Mouse (Mus musculus): Measurements from ENCODE around the gene Susd6. TPM values are rescaled to one million over a fixed set of nuclear protein-coding genes. Genes with fewer than 3 reads are reported as not detected.

Gene Susd6
- polyA plus RNA-seq (2014; fragmentation: Nextera tagmentation; extraction: Ambion mirVana) = 22.3 and 22.5 TPM in 2 replicates

DNA sequence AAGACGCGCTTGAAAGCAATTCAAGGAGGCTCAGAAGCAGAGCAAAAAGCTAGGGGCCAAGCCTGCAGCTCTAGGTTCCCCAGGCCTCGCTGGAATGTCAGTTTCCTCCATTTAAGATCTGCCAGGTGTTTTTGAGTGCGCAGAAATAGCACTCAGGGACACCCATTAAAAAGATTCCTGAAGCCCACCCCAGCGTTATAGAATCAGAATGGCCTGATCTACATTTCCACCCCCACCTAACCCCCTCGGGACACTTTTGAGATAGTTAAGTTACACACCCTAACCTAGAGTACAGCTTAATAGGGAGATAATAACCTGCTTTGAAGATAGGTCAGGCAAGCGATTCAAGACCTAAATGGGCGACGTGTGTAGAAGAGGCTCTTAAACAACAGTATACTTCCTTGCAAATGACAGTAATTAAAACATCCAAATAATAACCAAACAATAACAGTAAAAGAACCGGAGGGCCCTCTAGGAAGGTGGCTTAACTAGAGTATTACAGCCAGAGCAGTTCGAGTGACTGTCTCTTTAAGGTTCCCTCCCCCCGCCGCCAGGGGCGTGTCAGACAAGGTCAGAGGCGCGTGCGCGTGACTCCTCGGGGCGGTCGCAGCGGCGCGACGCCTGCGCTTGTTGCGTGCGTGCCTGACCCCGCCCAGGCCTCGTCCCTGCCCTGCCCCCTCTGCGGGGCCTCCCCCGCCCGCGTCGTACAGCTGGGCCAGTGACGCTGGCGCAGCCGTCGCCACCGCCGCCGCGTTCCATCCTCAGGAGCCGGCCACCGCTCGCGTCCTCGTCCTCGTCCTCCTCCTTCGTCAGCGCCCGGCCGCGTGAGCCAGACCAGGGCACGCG, at the start of gene Susd6:
Gene Susd6, plus strand, starts transcription at position 662 of the 846 bp plus-strand sequence.
- Histone ChIP-seq H3K9ac (ENCODE audit: low read length) (peak within 1 kb of the TSS; percentile 97), H3K36me3 (ENCODE audit: control insufficient read depth, insufficient read depth, low read length) (peaks cover 8% of the 10 kb centered on the region; the same call in 1 of the 2 replicates), H3K4me1 (ENCODE audit: control insufficient read depth in 2 of 2, insufficient read depth in 2 of 2, low read length in 2 of 2) (peaks cover 9 to 37% of the 10 kb centered on the region in 2 experiments), H3K27ac (replicated peaks in 1 of 2; ENCODE audit: control insufficient read depth in 1 of 2, insufficient read depth in 1 of 2, low read depth in 2 of 2, low read length in 2 of 2) (peak within 1 kb of the TSS; percentile 95 to 96), H3K4me3 (ENCODE audit: control insufficient read depth in 1 of 2, insufficient read depth in 1 of 2, low read depth in 1 of 2, low read length in 2 of 2) (peak within 1 kb of the TSS; percentile 80 to 93), H3K4me2 (ENCODE audit: low read length) (peak within 1 kb of the TSS; percentile 66), H3K27me3 (ENCODE audit: control insufficient read depth, insufficient read depth, low read length) (no peaks in the 10 kb centered on the region), H3K9me3 (ENCODE audit: control insufficient read depth, low read length) (no peaks in the 10 kb centered on the region)
- ATAC-seq (ENCODE audit: insufficient number of reproducible peaks, insufficient read depth, low FRiP score, low read depth) = peak; percentile 98
- WGBS = 3% methylated on average over 43 of the region's 56 CpGs

DNA sequence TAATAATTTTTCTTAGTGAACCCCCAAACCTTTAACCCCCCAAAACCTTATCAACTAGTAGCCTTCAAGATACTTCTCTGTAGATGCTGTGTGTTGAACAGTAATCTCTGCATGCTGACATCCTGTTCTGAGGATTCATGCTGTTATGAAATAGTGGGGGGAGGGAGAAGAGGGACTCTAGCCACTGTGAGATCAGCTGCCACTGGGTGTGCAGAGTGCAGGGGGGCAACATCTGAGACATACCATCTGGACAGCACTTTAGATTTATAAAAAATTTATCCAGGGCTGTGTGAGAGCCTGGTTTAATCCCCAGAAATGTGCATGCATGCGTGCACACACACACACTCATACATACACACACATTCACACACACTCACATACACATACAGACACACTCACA, 45.7 kb upstream of the Susd6 start:
- Histone ChIP-seq H3K27me3 (ENCODE audit: control insufficient read depth, insufficient read depth, low read length) (peaks cover 26% of the 10 kb centered on the region), H3K9me3 (ENCODE audit: control insufficient read depth, low read length) (no peaks in the 10 kb centered on the region), H3K4me2 (ENCODE audit: low read length) (no peak overlapping the region), H3K27ac (replicated peaks in 1 of 2; ENCODE audit: control insufficient read depth in 1 of 2, insufficient read depth in 1 of 2, low read depth in 2 of 2, low read length in 2 of 2) (no peak overlapping the region), H3K4me1 (ENCODE audit: control insufficient read depth in 2 of 2, insufficient read depth in 2 of 2, low read length in 2 of 2) (0 out of 4 replicates have a peak, but pooled peaks cover 0 to 2% of the 10 kb centered on the region in 2 experiments), H3K9ac (ENCODE audit: low read length) (no peak overlapping the region), H3K4me3 (ENCODE audit: control insufficient read depth in 1 of 2, insufficient read depth in 1 of 2, low read depth in 1 of 2, low read length in 2 of 2) (no peak overlapping the region), H3K36me3 (ENCODE audit: control insufficient read depth, insufficient read depth, low read length) (no peaks in the 10 kb centered on the region)
- WGBS = 91% methylated on average over 1 of the region's 1 CpGs
- no peak for ATAC-seq (ENCODE audit: insufficient number of reproducible peaks, insufficient read depth, low FRiP score, low read depth)

DNA sequence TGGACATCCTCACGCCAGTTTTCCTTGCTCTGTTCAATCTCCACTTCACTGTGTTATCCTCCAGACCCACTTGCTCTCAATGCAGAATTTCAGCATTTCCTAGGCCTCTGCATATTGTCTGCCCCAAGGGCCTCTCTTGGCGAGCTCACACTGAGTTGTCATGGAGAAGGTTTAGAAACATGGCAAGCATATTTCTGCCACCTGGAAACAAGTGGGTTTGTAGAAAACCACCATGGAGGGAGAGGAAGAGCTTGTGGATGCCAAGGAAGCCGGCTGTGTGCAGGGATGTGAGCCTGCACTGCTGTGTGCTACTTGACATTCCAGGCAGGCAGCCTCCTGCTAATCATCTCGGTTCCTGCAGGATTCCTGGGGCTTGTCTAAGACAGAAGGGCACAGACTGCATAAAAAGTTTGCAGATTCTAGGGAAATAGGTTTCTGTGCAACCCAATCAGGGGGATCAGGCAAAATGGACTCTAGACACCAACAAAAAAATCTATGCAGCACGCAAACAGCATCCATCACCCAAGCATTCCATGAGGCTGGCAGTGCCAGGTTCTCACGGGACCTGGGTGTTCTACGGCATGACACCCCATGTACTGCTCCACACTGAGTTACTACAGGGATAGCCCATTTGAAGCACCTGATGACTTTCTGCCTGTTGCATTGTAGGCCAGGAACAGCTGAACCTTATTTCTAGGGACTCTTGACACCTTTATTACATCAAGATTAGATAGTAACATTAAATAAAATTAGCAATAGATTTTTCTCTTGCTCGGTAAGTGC, 44.1 kb upstream of the Susd6 start:
- no peak overlapping the region for H3K9ac ChIP-seq (ENCODE audit: low read length)
- H3K4me1 ChIP-seq (ENCODE audit: control insufficient read depth in 2 of 2, insufficient read depth in 2 of 2, low read length in 2 of 2) = 0 out of 4 replicates have a peak, but pooled peaks cover 0 to 2% of the 10 kb centered on the region in 2 experiments
- H3K9me3 ChIP-seq (ENCODE audit: control insufficient read depth, low read length) = no peaks in the 10 kb centered on the region
- WGBS = 44% methylated on average over 8 of the region's 8 CpGs
- peaks cover 31% of the 10 kb centered on the region for H3K27me3 ChIP-seq (ENCODE audit: control insufficient read depth, insufficient read depth, low read length)
- H3K4me2 ChIP-seq (ENCODE audit: low read length) = no peak overlapping the region
- no peak overlapping the region for H3K4me3 ChIP-seq (ENCODE audit: control insufficient read depth in 1 of 2, insufficient read depth in 1 of 2, low read depth in 1 of 2, low read length in 2 of 2)
- no peak overlapping the region for H3K27ac ChIP-seq (replicated peaks in 1 of 2; ENCODE audit: control insufficient read depth in 1 of 2, insufficient read depth in 1 of 2, low read depth in 2 of 2, low read length in 2 of 2)
- H3K36me3 ChIP-seq (ENCODE audit: control insufficient read depth, insufficient read depth, low read length) = no peaks in the 10 kb centered on the region
- no peak for ATAC-seq (ENCODE audit: insufficient number of reproducible peaks, insufficient read depth, low FRiP score, low read depth)

DNA sequence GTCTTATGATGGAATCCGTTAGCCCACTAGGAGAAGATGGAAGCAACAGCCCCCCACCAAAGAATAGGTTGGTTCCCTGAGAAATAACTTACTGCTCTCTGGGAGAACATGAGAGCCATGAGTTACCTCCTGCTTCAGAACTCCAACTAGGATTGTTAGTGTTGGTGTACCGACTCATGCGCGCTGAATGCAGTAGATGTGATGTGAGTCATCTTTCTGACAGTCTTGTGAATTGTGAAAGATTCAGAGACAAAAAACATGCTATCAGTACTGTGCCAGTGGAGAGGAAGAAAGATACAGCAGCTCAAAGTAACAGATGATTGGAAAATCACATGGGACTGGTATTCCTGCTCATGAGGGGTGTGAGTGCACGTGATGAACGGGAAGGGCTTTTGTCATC, 38.8 kb upstream of the Susd6 start:
- 78% methylated on average over 6 of the region's 6 CpGs for WGBS
- Histone ChIP-seq H3K9ac (ENCODE audit: low read length) (no peak overlapping the region), H3K4me2 (ENCODE audit: low read length) (no peak overlapping the region), H3K4me1 (ENCODE audit: control insufficient read depth in 2 of 2, insufficient read depth in 2 of 2, low read length in 2 of 2) (no peaks in the 10 kb centered on the region), H3K27me3 (ENCODE audit: control insufficient read depth, insufficient read depth, low read length) (peaks cover 70% of the 10 kb centered on the region), H3K27ac (replicated peaks in 1 of 2; ENCODE audit: control insufficient read depth in 1 of 2, insufficient read depth in 1 of 2, low read depth in 2 of 2, low read length in 2 of 2) (no peak overlapping the region), H3K9me3 (ENCODE audit: control insufficient read depth, low read length) (no peaks in the 10 kb centered on the region), H3K4me3 (ENCODE audit: control insufficient read depth in 1 of 2, insufficient read depth in 1 of 2, low read depth in 1 of 2, low read length in 2 of 2) (no peak overlapping the region), H3K36me3 (ENCODE audit: control insufficient read depth, insufficient read depth, low read length) (no peaks in the 10 kb centered on the region)
- ATAC-seq (ENCODE audit: insufficient number of reproducible peaks, insufficient read depth, low FRiP score, low read depth) = no peak

DNA sequence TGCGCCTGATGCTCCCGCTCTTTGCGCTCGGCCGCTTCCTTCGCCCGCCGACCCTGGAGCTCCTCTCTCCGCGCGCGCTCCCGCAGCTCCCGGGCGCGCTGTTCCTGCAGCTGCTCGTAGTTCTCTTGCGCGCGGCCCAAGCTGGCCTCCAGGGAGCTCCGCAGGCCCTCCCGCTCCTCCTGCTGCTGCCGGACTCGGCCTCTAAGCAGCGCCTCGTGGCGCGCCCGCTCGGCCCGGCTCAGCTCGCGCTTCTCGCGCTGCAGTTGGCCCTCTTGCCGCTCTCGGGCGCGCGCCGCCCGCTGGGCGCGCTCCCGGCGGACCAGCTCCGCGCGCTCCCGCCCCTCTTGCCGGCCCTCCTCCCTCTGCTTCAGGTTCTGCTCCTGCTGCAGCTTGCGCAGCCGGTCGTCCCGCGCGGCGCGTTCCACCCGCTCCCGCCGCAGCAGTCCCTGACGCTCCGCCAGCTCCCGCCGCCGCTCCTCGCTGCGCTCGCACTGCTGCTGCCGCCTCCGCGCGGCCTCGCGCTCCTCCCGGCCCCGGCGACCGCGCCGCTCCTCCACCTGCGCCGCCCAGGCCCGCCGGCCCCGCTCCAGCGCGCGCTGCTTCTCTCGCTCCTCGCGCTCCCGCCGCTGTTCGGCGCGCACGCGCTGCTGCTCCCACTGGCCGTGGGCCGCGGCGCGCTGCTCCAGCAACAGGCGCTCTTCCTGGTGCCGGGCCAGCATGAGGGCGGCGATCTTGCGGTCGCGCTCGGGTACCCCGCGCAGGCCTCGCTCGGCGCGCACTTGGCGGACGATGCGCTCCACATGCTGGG, 32.4 kb upstream of the Susd6 start:
- peak overlapping the region; percentile 55 for H3K9ac ChIP-seq (ENCODE audit: low read length)
- ATAC-seq (ENCODE audit: insufficient number of reproducible peaks, insufficient read depth, low FRiP score, low read depth) = peak; percentile 68

DNA sequence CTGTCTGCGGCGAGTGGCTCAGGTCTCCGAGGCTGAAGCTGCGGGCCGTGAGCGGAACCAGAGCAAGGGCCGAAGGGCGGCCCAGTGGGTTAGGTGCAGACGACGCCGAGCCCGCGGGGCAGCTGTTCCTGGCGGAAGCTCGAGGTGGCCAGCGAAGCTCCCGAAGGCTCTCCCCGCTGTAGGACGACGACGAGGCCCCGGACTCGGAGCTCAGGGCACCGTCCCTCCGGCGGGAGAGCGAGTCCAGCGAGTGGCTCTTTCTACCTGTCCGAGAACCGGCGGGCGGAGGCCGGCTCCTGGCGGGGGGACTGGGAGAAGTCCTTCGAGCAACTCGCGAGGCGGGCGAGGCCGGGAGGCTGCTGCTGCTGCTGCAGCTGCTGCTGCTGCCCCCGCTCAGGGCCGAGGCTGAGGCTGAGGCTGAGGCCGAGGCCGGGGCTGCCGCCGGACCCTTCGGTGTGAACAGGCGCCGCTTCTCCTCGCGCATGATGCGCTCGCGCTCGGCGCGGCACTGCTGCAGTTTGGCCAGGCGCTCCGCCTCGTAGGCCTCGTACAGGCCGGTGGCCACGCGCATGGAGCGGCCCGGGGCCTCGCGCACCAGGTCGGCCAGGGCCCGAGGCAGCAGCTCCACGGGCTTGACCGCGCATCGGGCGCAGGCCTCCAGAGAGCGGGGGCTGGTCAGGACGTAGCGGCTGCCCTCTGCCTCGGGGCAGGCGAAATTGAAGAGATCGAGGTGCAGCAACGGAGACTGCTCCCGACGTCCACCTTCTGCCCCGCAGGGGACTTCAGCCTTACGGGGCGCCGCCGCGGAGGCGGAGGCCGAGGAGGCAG, 31.5 kb upstream of the Susd6 start:
- Histone ChIP-seq H3K4me3 (ENCODE audit: control insufficient read depth in 1 of 2, insufficient read depth in 1 of 2, low read depth in 1 of 2, low read length in 2 of 2) (peak overlapping the region; percentile 54 to 59), H3K27ac (replicated peaks in 1 of 2; ENCODE audit: control insufficient read depth in 1 of 2, insufficient read depth in 1 of 2, low read depth in 2 of 2, low read length in 2 of 2) (no peak overlapping the region), H3K4me2 (ENCODE audit: low read length) (peak overlapping the region; percentile 99), H3K9me3 (ENCODE audit: control insufficient read depth, low read length) (no peaks in the 10 kb centered on the region), H3K27me3 (ENCODE audit: control insufficient read depth, insufficient read depth, low read length) (peaks cover 86% of the 10 kb centered on the region), H3K9ac (ENCODE audit: low read length) (peak overlapping the region; percentile 55; the same call in 1 of the 2 replicates), H3K36me3 (ENCODE audit: control insufficient read depth, insufficient read depth, low read length) (no peaks in the 10 kb centered on the region), H3K4me1 (ENCODE audit: control insufficient read depth in 2 of 2, insufficient read depth in 2 of 2, low read length in 2 of 2) (peaks cover 11 to 26% of the 10 kb centered on the region in 2 experiments; a peak in 3 of 4 replicates)
- peak; percentile 13; the same call in 1 of the 2 replicates for ATAC-seq (ENCODE audit: insufficient number of reproducible peaks, insufficient read depth, low FRiP score, low read depth)
- WGBS = 2% methylated on average over 92 of the region's 92 CpGs

More for the DNA sequence above, 32.4 kb upstream of the Susd6 start:
- under 1% methylated on average over 122 of the region's 122 CpGs for WGBS
- no peak overlapping the region for H3K27ac ChIP-seq (replicated peaks in 1 of 2; ENCODE audit: control insufficient read depth in 1 of 2, insufficient read depth in 1 of 2, low read depth in 2 of 2, low read length in 2 of 2)
- peaks cover 90% of the 10 kb centered on the region for H3K27me3 ChIP-seq (ENCODE audit: control insufficient read depth, insufficient read depth, low read length)
- H3K4me3 ChIP-seq (ENCODE audit: control insufficient read depth in 1 of 2, insufficient read depth in 1 of 2, low read depth in 1 of 2, low read length in 2 of 2) = peak overlapping the region; percentile 54 to 59
- no peaks in the 10 kb centered on the region for H3K9me3 ChIP-seq (ENCODE audit: control insufficient read depth, low read length)
- no peaks in the 10 kb centered on the region for H3K36me3 ChIP-seq (ENCODE audit: control insufficient read depth, insufficient read depth, low read length)
- peaks cover 11 to 26% of the 10 kb centered on the region in 2 experiments; a peak in 3 of 4 replicates for H3K4me1 ChIP-seq (ENCODE audit: control insufficient read depth in 2 of 2, insufficient read depth in 2 of 2, low read length in 2 of 2)
- peak overlapping the region; percentile 99 for H3K4me2 ChIP-seq (ENCODE audit: low read length)
